Mouse (Mus musculus) thymus, adult 2 months (tissue): Measurements from ENCODE around the gene Exosc5.

Experiments used
- CTCF ChIP-seq: fragments of 200-500 bp; IDR thresholded peaks from 2 replicates; pipeline ENCODE4 v1.5.1; 2012; ENCODE audit warnings: mild to moderate bottlenecking, control low read depth, low read length, moderate library complexity, borderline replicate concordance; ENCODE audit not compliant: control insufficient read depth, poor library complexity, insufficient read depth; ENCODE audit errors: extremely low read depth
- POLR2A ChIP-seq: fragments of 200-500 bp; IDR thresholded peaks from 2 replicates; pipeline ENCODE4 v1.6.1; 2012; ENCODE audit warnings: mild to moderate bottlenecking, low read length, control low read depth, moderate library complexity; ENCODE audit not compliant: control insufficient read depth, poor library complexity, insufficient read depth; ENCODE audit errors: extremely low read depth

- no peak for TF ChIP-seq CTCF
- no peak for TF ChIP-seq POLR2A
Observed at GRCm38 (mm10) chr7:25684659-25685058, 25.7 kb downstream of the Exosc5 start.
